Mouse (Mus musculus): ENCODE measurements at regions not wholly inside any gene's neighbourhood (a gene's known extent, or its start where the extent isn't known, plus 50 kb on each side); places are given as distances from the start of the nearest gene placed in this dataset.

- TF ChIP-seq CTCF (IDR thresholded peaks at IDR 0.05; ENCODE audit: low read depth, low read length) = no peak
- no peak for TF ChIP-seq POLR2A (IDR thresholded peaks at IDR 0.05; ENCODE audit: insufficient read depth, low read length)
- no peak for TF ChIP-seq EP300 (IDR thresholded peaks at IDR 0.05; ENCODE audit: insufficient read depth, low read depth, low read length)
Measured at GRCm38 (mm10) chr17:68065751-68066150, 61.8 kb upstream of the Arhgap28 start.
